Mouse (Mus musculus) midbrain, embryonic 10.5 days (tissue): ENCODE measurements around the gene Dcaf1. TPM values are rescaled to one million over a fixed set of nuclear protein-coding genes. Genes with fewer than 3 reads are reported as not detected.
A peak's percentile ranks its signal among the peaks of the same experiment; 100 is the strongest.

Experiments
- DNase-seq: peaks from one replicate; pipeline ENCODE4 v3.0.0-alpha.2; 2017; ENCODE audit warnings: low spot score
- H3K27ac ChIP-seq: fragments of 300-500 bp; sonication (generic); replicated peaks from 2 replicates; pipeline ENCODE4 v1.5.1; 2016; ENCODE audit warnings: mild to moderate bottlenecking
- H3K27me3 ChIP-seq: fragments of 300-500 bp; sonication (generic); 2 replicates; pipeline ENCODE4 v1.6.1; 2016; ENCODE audit warnings: low read depth, mild to moderate bottlenecking; ENCODE audit not compliant: poor library complexity, severe bottlenecking
- H3K36me3 ChIP-seq: fragments of 300-500 bp; sonication (generic); 2 replicates; pipeline ENCODE4 v1.6.1; 2016; ENCODE audit warnings: mild to moderate bottlenecking, moderate library complexity
- H3K4me1 ChIP-seq: fragments of 300-500 bp; sonication (generic); 2 replicates; pipeline ENCODE4 v1.6.1; 2016
- H3K4me3 ChIP-seq: fragments of 300-500 bp; sonication (generic); 2 replicates; pipeline ENCODE4 v1.5.1; 2016; ENCODE audit warnings: mild to moderate bottlenecking, moderate library complexity
- H3K9me3 ChIP-seq: fragments of 300-500 bp; sonication (generic); replicated peaks from 2 replicates; pipeline ENCODE4 v1.6.1; 2016; ENCODE audit warnings: mild to moderate bottlenecking
- WGBS: fragments of 180-500 bp; shearing (Covaris S2); methylation state at CpG from one replicate; pipeline ENCODE4 v1.1.7; 2016; 5-methylcytosine and 5-hydroxymethylcytosine counted together
- polyA plus RNA-seq: library from polyadenylated mRNA; unstranded; fragments of >200 nt; fragmentation: Nextera tagmentation; extraction: Ambion mirVana; gene quantifications from 2 replicates; pipeline ENCODE4 v1.2.1, GENCODE M21; 2016

Dcaf1 gene
- 33.6 and 35.7 TPM in 2 replicates for polyA plus RNA-seq

GRCm38 (mm10) chr9:106821618-106822380 lies at the start of gene Dcaf1:
Gene Dcaf1 (plus strand): TSS chr9:106821874.
- peak within 1 kb of the TSS; percentile 98 for H3K4me3 ChIP-seq
- H3K9me3 ChIP-seq: no peaks in the 10 kb centered on the region
- peak; percentile 95 for DNase-seq
- H3K27me3 ChIP-seq: no peaks in the 10 kb centered on the region
- under 1% methylated on average over 71 of the region's 71 CpGs for WGBS
- peak within 1 kb of the TSS; percentile 98 for H3K27ac ChIP-seq
- peaks cover 6% of the 10 kb centered on the region for H3K4me1 ChIP-seq
- H3K36me3 ChIP-seq: peaks cover 16% of the 10 kb centered on the region; the same call in 1 of the 2 replicates

- H3K36me3 ChIP-seq: 0 out of 2 replicates have a peak, but pooled peaks cover 3% of the 10 kb centered on the region
- no peak for DNase-seq
- no peaks in the 10 kb centered on the region for H3K4me1 ChIP-seq
- no peaks in the 10 kb centered on the region for H3K27me3 ChIP-seq
- WGBS: 98% methylated on average over 1 of the region's 1 CpGs
- no peak overlapping the region for H3K27ac ChIP-seq
- no peak overlapping the region for H3K4me3 ChIP-seq
- no peaks in the 10 kb centered on the region for H3K9me3 ChIP-seq
Observed at GRCm38 (mm10) chr9:106776116-106776515, 45.6 kb upstream of the Dcaf1 start.

- Histone ChIP-seq H3K9me3 (no peaks in the 10 kb centered on the region), H3K27ac (no peak overlapping the region), H3K36me3 (0 out of 2 replicates have a peak, but pooled peaks cover 3% of the 10 kb centered on the region), H3K4me3 (no peak overlapping the region), H3K27me3 (no peaks in the 10 kb centered on the region), H3K4me1 (no peaks in the 10 kb centered on the region)
- 94% methylated on average over 3 of the region's 3 CpGs for WGBS
- DNase-seq: no peak
Observed at GRCm38 (mm10) chr9:106777423-106777822, 44.3 kb upstream of the Dcaf1 start.

GRCm38 (mm10) chr9:106778319-106778718 lies 43.4 kb upstream of the Dcaf1 start:
- 95% methylated on average over 4 of the region's 4 CpGs for WGBS
- Histone ChIP-seq H3K36me3 (0 out of 2 replicates have a peak, but pooled peaks cover 3% of the 10 kb centered on the region), H3K4me1 (no peaks in the 10 kb centered on the region), H3K27ac (no peak overlapping the region), H3K4me3 (no peak overlapping the region), H3K9me3 (no peaks in the 10 kb centered on the region), H3K27me3 (no peaks in the 10 kb centered on the region)
- DNase-seq: no peak

GRCm38 (mm10) chr9:106780086-106780485 lies 41.6 kb upstream of the Dcaf1 start:
- H3K36me3 ChIP-seq: 0 out of 2 replicates have a peak, but pooled peaks cover 3% of the 10 kb centered on the region
- H3K4me3 ChIP-seq: no peak overlapping the region
- H3K27me3 ChIP-seq: no peaks in the 10 kb centered on the region
- H3K4me1 ChIP-seq: no peaks in the 10 kb centered on the region
- no peak overlapping the region for H3K27ac ChIP-seq
- DNase-seq: no peak
- no peaks in the 10 kb centered on the region for H3K9me3 ChIP-seq
- 87% methylated on average over 3 of the region's 3 CpGs for WGBS

- Histone ChIP-seq H3K27me3 (no peaks in the 10 kb centered on the region), H3K4me3 (no peak overlapping the region), H3K27ac (no peak overlapping the region), H3K36me3 (0 out of 2 replicates have a peak, but pooled peaks cover 3% of the 10 kb centered on the region), H3K9me3 (no peaks in the 10 kb centered on the region), H3K4me1 (peaks cover 13% of the 10 kb centered on the region)
- WGBS: 94% methylated on average over 2 of the region's 2 CpGs
- DNase-seq: no peak
Observed at GRCm38 (mm10) chr9:106783554-106783953, 38.1 kb upstream of the Dcaf1 start.

- Histone ChIP-seq H3K27me3 (no peaks in the 10 kb centered on the region), H3K4me1 (peaks cover 18% of the 10 kb centered on the region), H3K36me3 (no peaks in the 10 kb centered on the region), H3K4me3 (no peak overlapping the region), H3K27ac (no peak overlapping the region), H3K9me3 (no peaks in the 10 kb centered on the region)
- 90% methylated on average over 3 of the region's 3 CpGs for WGBS
- no peak for DNase-seq
Observed at GRCm38 (mm10) chr9:106785206-106785605, 36.5 kb upstream of the Dcaf1 start.

- 8% methylated on average over 23 of the region's 23 CpGs for WGBS
Observed at GRCm38 (mm10) chr9:106787979-106788811, 33.5 kb upstream of the Dcaf1 start.

GRCm38 (mm10) chr9:106788812-106789321 lies 32.8 kb upstream of the Dcaf1 start, which contains the start of gene Rad54l2:
Gene Rad54l2 (minus strand): TSS chr9:106789194.
- DNase-seq: peak; percentile 88
- H3K27me3 ChIP-seq: no peaks in the 10 kb centered on the region
- WGBS: under 1% methylated on average over 48 of the region's 49 CpGs
- H3K4me3 ChIP-seq: peak within 1 kb of the TSS; percentile 97
- H3K27ac ChIP-seq: peak within 1 kb of the TSS; percentile 97
- H3K36me3 ChIP-seq: no peaks in the 10 kb centered on the region
- no peaks in the 10 kb centered on the region for H3K9me3 ChIP-seq
- H3K4me1 ChIP-seq: peaks cover 18% of the 10 kb centered on the region

More at GRCm38 (mm10) chr9:106787979-106788811, 33.5 kb upstream of the Dcaf1 start:
- H3K4me3 ChIP-seq: peak overlapping the region; percentile 97
- H3K27me3 ChIP-seq: no peaks in the 10 kb centered on the region
- DNase-seq: peak; percentile 41
- H3K27ac ChIP-seq: peak overlapping the region; percentile 97
- H3K36me3 ChIP-seq: no peaks in the 10 kb centered on the region
- H3K4me1 ChIP-seq: peaks cover 18% of the 10 kb centered on the region
- H3K9me3 ChIP-seq: no peaks in the 10 kb centered on the region

- Histone ChIP-seq H3K27me3 (no peaks in the 10 kb centered on the region), H3K4me3 (peak overlapping the region; percentile 97), H3K9me3 (no peaks in the 10 kb centered on the region), H3K36me3 (no peaks in the 10 kb centered on the region), H3K27ac (peak overlapping the region; percentile 97), H3K4me1 (peaks cover 18% of the 10 kb centered on the region)
- WGBS: 21% methylated on average over 10 of the region's 10 CpGs
- peak; percentile 13 for DNase-seq
Observed at GRCm38 (mm10) chr9:106789363-106789762, 32.3 kb upstream of the Dcaf1 start.

- H3K27ac ChIP-seq: no peak overlapping the region
- WGBS: 71% methylated on average over 6 of the region's 6 CpGs
- no peaks in the 10 kb centered on the region for H3K27me3 ChIP-seq
- H3K4me3 ChIP-seq: no peak overlapping the region
- H3K9me3 ChIP-seq: no peaks in the 10 kb centered on the region
- no peak for DNase-seq
- no peaks in the 10 kb centered on the region for H3K36me3 ChIP-seq
- peaks cover 18% of the 10 kb centered on the region for H3K4me1 ChIP-seq
Observed at GRCm38 (mm10) chr9:106790831-106791230, 30.8 kb upstream of the Dcaf1 start.

GRCm38 (mm10) chr9:106806503-106806902 lies 15.2 kb upstream of the Dcaf1 start:
- 80% methylated on average over 4 of the region's 4 CpGs for WGBS
- Histone ChIP-seq H3K36me3 (no peaks in the 10 kb centered on the region), H3K27me3 (no peaks in the 10 kb centered on the region), H3K9me3 (peaks cover 18% of the 10 kb centered on the region; the same call in 1 of the 2 replicates), H3K4me1 (no peaks in the 10 kb centered on the region), H3K27ac (no peak overlapping the region), H3K4me3 (no peak overlapping the region)
- no peak for DNase-seq
